Mouse (Mus musculus): ENCODE results near the gene Scarf2. TPM values are rescaled to one million over a fixed set of nuclear protein-coding genes. Genes with fewer than 3 reads are reported as not detected.

Scarf2 gene
- polyA plus RNA-seq (2015; fragmentation: Nextera tagmentation; extraction: Ambion mirVana), result 4.4 and 5.7 TPM in 2 replicates

DNA sequence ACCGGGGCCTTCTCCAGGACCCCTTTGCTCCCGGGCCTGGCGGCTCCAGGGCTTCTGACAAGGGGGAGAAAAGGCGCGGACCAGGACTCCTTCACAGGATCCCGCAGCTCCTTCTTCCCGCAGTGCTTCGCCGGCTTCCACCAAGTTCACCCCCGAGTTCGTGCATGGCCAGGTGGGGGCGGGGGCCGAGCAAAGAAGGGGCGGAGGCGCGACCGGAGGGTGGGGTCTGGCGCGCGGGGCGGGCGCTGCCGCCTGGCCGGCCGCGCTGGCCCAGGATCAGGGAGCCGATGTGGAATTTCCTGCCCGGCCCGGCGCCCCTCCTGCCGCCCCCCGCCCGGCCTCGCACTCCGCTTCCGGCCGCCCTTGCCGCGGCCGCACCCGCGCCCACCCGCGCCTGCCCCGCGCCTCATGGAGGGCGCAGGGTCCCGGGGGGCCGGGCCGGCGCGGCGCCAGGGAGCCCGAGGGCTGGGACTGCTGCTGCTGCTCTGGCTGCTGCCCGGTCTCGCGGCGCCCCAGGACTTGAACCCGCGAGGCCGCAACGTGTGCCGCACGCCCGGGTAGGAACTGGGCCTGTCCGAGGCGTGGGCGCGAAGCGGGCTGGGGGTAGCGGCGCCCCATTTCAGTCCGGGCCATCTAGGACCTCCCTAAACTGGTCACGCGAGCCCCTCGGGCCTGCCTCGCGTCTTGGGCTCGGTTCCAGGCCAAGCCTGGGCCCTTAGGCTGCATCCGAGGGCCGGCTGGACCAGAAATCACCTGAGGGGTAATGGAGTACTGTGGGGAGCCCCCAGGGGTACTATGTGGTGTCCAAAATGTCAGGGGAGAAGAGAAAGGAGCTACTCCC is at the start of gene Scarf2:
TSS of gene Scarf2 (plus strand) at position 312 of the 841 bp plus-strand sequence.
- Histone ChIP-seq H3K36me3 (ENCODE audit: control insufficient read depth, insufficient read depth, low read length) (no peaks in the 10 kb centered on the region), H3K9ac (ENCODE audit: low read depth, low read length) (peak within 1 kb of the TSS; percentile 85), H3K27me3 (replicated peaks; ENCODE audit: control insufficient read depth, insufficient read depth, low read length) (peaks cover 26% of the 10 kb centered on the region), H3K4me1 (ENCODE audit: control insufficient read depth, insufficient read depth, low read length) (peaks cover 34% of the 10 kb centered on the region), H3K4me3 (ENCODE audit: low read length) (peak within 1 kb of the TSS; percentile 71), H3K9me3 (ENCODE audit: control insufficient read depth, low read length) (no peaks in the 10 kb centered on the region), H3K27ac (ENCODE audit: low read length) (peak within 1 kb of the TSS; percentile 94), H3K4me2 (ENCODE audit: low read depth, low read length) (peak within 1 kb of the TSS; percentile 89)
- ATAC-seq, result peak; percentile 64
- 2% methylated on average over 74 of the region's 81 CpGs for WGBS

DNA sequence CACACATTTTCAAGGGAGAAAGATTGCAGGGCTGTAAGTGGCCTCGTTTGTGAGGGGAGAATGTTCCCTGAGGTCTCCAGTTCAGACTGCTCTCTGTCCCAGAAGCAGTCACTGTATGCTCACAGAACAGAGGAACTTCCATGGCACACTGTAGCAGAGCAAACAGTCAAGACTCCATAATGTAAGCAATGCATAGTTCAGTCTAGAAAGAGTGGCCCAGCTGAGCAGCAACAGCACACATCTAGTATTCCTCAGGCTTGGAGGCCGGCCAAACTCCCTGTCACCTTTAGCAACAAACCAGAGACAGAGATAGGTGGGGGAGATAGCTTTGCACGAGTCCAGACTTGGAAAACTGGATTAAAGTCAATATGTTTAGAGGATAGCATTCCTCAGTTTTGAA is 44.1 kb upstream of the Scarf2 start:
- ATAC-seq, result peak; percentile 83
- WGBS, result 13% methylated on average over 3 of the region's 3 CpGs
- H3K36me3 ChIP-seq (ENCODE audit: control insufficient read depth, insufficient read depth, low read length), result no peaks in the 10 kb centered on the region
- H3K27me3 ChIP-seq (replicated peaks; ENCODE audit: control insufficient read depth, insufficient read depth, low read length), result no peaks in the 10 kb centered on the region
- peak overlapping the region; percentile 33 for H3K27ac ChIP-seq (ENCODE audit: low read length)
- no peak overlapping the region for H3K4me2 ChIP-seq (ENCODE audit: low read depth, low read length)
- no peak overlapping the region for H3K4me3 ChIP-seq (ENCODE audit: low read length)
- H3K9me3 ChIP-seq (ENCODE audit: control insufficient read depth, low read length), result no peaks in the 10 kb centered on the region
- no peaks in the 10 kb centered on the region for H3K4me1 ChIP-seq (ENCODE audit: control insufficient read depth, insufficient read depth, low read length)
- no peak overlapping the region for H3K9ac ChIP-seq (ENCODE audit: low read depth, low read length)

DNA sequence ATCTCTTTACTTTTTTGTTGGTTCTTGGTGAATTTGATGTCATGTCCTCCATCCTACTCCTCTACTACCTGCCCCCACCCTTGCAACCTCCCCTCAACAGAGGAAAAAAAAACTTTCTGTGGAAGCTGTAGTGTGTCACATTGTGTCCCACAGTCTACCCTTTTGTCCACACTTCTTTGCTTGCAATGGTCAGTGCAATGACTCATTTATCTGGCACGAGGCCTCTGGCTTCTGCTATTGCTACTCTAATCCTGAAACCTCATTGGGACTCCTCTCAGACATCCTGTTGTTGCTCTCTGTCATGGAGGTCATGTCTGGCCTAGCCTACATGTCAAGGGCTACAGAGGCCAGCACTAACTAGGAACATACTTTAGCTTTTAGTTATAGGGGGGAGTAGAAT is 43.4 kb upstream of the Scarf2 start:
- Histone ChIP-seq H3K4me2 (ENCODE audit: low read depth, low read length) (no peak overlapping the region), H3K9me3 (ENCODE audit: control insufficient read depth, low read length) (no peaks in the 10 kb centered on the region), H3K36me3 (ENCODE audit: control insufficient read depth, insufficient read depth, low read length) (no peaks in the 10 kb centered on the region), H3K27me3 (replicated peaks; ENCODE audit: control insufficient read depth, insufficient read depth, low read length) (no peaks in the 10 kb centered on the region), H3K27ac (ENCODE audit: low read length) (no peak overlapping the region; the same call in 1 of the 2 replicates), H3K4me3 (ENCODE audit: low read length) (no peak overlapping the region), H3K4me1 (ENCODE audit: control insufficient read depth, insufficient read depth, low read length) (peaks cover 1% of the 10 kb centered on the region; the same call in 1 of the 2 replicates), H3K9ac (ENCODE audit: low read depth, low read length) (no peak overlapping the region)
- 55% methylated on average over 1 of the region's 1 CpGs for WGBS
- no peak for ATAC-seq

GRCm38 (mm10) chr16:17757756-17758155 is 39.3 kb upstream of the Scarf2 start:
- Histone ChIP-seq H3K27me3 (replicated peaks; ENCODE audit: control insufficient read depth, insufficient read depth, low read length) (no peaks in the 10 kb centered on the region), H3K36me3 (ENCODE audit: control insufficient read depth, insufficient read depth, low read length) (no peaks in the 10 kb centered on the region), H3K4me1 (ENCODE audit: control insufficient read depth, insufficient read depth, low read length) (peaks cover 19% of the 10 kb centered on the region), H3K4me3 (ENCODE audit: low read length) (no peak overlapping the region), H3K4me2 (ENCODE audit: low read depth, low read length) (no peak overlapping the region), H3K9me3 (ENCODE audit: control insufficient read depth, low read length) (no peaks in the 10 kb centered on the region), H3K9ac (ENCODE audit: low read depth, low read length) (no peak overlapping the region), H3K27ac (ENCODE audit: low read length) (peak overlapping the region; percentile 16; the same call in 1 of the 2 replicates)
- ATAC-seq, result no peak
- 95% methylated on average over 1 of the region's 1 CpGs for WGBS

DNA sequence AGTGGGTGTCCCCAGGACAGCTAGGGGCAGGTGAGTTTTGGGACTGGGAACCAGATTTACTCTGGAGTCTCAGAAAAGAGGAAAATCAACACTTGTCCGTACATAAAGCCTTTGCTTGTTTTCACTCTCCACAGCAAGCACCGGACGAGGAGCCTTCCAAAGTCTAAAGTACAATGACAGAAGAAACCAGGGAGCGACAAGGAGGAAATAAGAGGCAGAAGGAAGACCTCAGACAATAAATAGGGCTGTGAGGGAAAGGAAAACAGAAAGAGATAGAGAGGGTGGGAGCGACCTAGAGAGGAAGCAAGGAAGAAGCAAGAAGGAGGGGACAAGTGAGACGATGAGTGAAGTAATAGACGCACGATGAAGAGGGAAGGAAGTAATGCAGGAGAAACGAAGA is 38.2 kb upstream of the Scarf2 start:
- Histone ChIP-seq H3K27me3 (replicated peaks; ENCODE audit: control insufficient read depth, insufficient read depth, low read length) (no peaks in the 10 kb centered on the region), H3K36me3 (ENCODE audit: control insufficient read depth, insufficient read depth, low read length) (no peaks in the 10 kb centered on the region), H3K4me2 (ENCODE audit: low read depth, low read length) (peak overlapping the region; percentile 94), H3K9me3 (ENCODE audit: control insufficient read depth, low read length) (no peaks in the 10 kb centered on the region), H3K4me1 (ENCODE audit: control insufficient read depth, insufficient read depth, low read length) (peaks cover 19% of the 10 kb centered on the region), H3K4me3 (ENCODE audit: low read length) (peak overlapping the region; percentile 73), H3K9ac (ENCODE audit: low read depth, low read length) (peak overlapping the region; percentile 93), H3K27ac (ENCODE audit: low read length) (peak overlapping the region; percentile 91)
- ATAC-seq, result peak; percentile 60
- 29% methylated on average over 9 of the region's 9 CpGs for WGBS

- H3K4me1 ChIP-seq (ENCODE audit: control insufficient read depth, insufficient read depth, low read length), result peaks cover 24% of the 10 kb centered on the region
- peak within 1 kb of the TSS; percentile 94 for H3K4me2 ChIP-seq (ENCODE audit: low read depth, low read length)
- H3K9me3 ChIP-seq (ENCODE audit: control insufficient read depth, low read length), result no peaks in the 10 kb centered on the region
- ATAC-seq, result peak; percentile 90
- peak within 1 kb of the TSS; percentile 91 for H3K27ac ChIP-seq (ENCODE audit: low read length)
- peak within 1 kb of the TSS; percentile 93 for H3K9ac ChIP-seq (ENCODE audit: low read depth, low read length)
- H3K36me3 ChIP-seq (ENCODE audit: control insufficient read depth, insufficient read depth, low read length), result no peaks in the 10 kb centered on the region
- WGBS, result 1% methylated on average over 28 of the region's 28 CpGs
- H3K27me3 ChIP-seq (replicated peaks; ENCODE audit: control insufficient read depth, insufficient read depth, low read length), result no peaks in the 10 kb centered on the region
- peak within 1 kb of the TSS; percentile 73 for H3K4me3 ChIP-seq (ENCODE audit: low read length)
These were observed 37.7 kb upstream of the Scarf2 start, which contains the start of gene Klhl22 for GRCm38 (mm10) chr16:17759344-17759773. Klhl22 (plus strand) TSS chr16:17759618.

DNA sequence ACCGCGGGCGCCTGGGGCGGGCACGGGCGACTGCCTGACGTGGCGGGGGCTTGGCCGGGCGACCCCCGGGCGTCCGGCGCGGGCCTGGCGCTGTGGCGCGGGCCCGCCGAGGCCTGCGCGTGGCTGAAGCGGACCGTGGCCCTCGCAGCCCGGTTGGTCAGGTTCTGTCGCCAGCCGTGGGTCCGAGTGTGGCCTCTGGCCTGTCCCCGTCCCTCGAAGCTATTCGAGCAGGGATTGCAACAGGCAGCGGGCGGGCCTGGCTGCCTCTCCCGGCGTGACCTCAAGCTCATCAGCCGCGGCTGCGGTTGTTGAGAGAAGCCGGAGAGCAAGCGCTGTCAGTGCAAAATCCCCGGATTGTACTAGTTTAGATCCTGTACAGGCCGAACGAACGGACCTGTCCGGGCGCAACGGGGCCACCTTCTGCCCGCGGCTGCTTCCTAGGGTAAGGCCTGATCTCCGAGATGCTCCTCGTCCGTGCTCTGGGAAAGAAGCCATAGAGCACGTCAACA is 37.2 kb upstream of the Scarf2 start:
- no peaks in the 10 kb centered on the region for H3K9me3 ChIP-seq (ENCODE audit: control insufficient read depth, low read length)
- H3K4me3 ChIP-seq (ENCODE audit: low read length), result peak overlapping the region; percentile 73
- peaks cover 24% of the 10 kb centered on the region for H3K4me1 ChIP-seq (ENCODE audit: control insufficient read depth, insufficient read depth, low read length)
- H3K4me2 ChIP-seq (ENCODE audit: low read depth, low read length), result peak overlapping the region; percentile 94
- ATAC-seq, result peak; percentile 32
- H3K36me3 ChIP-seq (ENCODE audit: control insufficient read depth, insufficient read depth, low read length), result no peaks in the 10 kb centered on the region
- H3K27me3 ChIP-seq (replicated peaks; ENCODE audit: control insufficient read depth, insufficient read depth, low read length), result no peaks in the 10 kb centered on the region
- WGBS, result under 1% methylated on average over 53 of the region's 54 CpGs
- H3K9ac ChIP-seq (ENCODE audit: low read depth, low read length), result peak overlapping the region; percentile 93
- peak overlapping the region; percentile 91 for H3K27ac ChIP-seq (ENCODE audit: low read length)

DNA sequence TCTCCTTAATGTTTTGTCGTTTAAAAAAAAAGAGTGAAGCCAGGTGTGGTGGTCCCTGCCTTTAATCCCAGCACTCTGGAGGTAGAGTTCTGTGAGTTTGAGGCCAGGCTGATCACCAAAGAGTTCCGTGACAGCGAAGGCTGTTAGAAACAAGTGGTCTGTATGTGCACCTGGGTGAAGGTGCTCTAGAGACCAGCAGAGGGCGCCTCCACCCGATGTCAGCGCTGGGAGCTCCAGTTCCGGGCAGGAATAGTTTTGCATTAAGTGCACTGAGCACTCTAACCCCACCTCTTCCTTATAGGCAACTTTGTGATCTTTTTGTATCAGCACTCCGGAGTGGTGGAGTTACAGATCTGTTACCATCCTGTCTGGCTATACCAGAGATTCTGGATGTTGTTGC is 36.4 kb upstream of the Scarf2 start:
- Histone ChIP-seq H3K27ac (ENCODE audit: low read length) (no peak overlapping the region), H3K4me1 (ENCODE audit: control insufficient read depth, insufficient read depth, low read length) (peaks cover 24% of the 10 kb centered on the region), H3K27me3 (replicated peaks; ENCODE audit: control insufficient read depth, insufficient read depth, low read length) (no peaks in the 10 kb centered on the region), H3K4me2 (ENCODE audit: low read depth, low read length) (peak overlapping the region; percentile 94), H3K4me3 (ENCODE audit: low read length) (peak overlapping the region; percentile 73), H3K36me3 (ENCODE audit: control insufficient read depth, insufficient read depth, low read length) (no peaks in the 10 kb centered on the region), H3K9ac (ENCODE audit: low read depth, low read length) (no peak overlapping the region), H3K9me3 (ENCODE audit: control insufficient read depth, low read length) (no peaks in the 10 kb centered on the region)
- 44% methylated on average over 8 of the region's 8 CpGs for WGBS
- no peak for ATAC-seq

- Histone ChIP-seq H3K4me3 (ENCODE audit: low read length) (no peak overlapping the region), H3K27ac (ENCODE audit: low read length) (no peak overlapping the region), H3K27me3 (replicated peaks; ENCODE audit: control insufficient read depth, insufficient read depth, low read length) (no peaks in the 10 kb centered on the region), H3K9ac (ENCODE audit: low read depth, low read length) (no peak overlapping the region), H3K4me1 (ENCODE audit: control insufficient read depth, insufficient read depth, low read length) (peaks cover 26% of the 10 kb centered on the region), H3K4me2 (ENCODE audit: low read depth, low read length) (peak overlapping the region; percentile 94; the same call in 1 of the 2 replicates), H3K36me3 (ENCODE audit: control insufficient read depth, insufficient read depth, low read length) (no peaks in the 10 kb centered on the region), H3K9me3 (ENCODE audit: control insufficient read depth, low read length) (no peaks in the 10 kb centered on the region)
- 42% methylated on average over 1 of the region's 1 CpGs for WGBS
- ATAC-seq, result no peak
These were observed 36.0 kb upstream of the Scarf2 start for GRCm38 (mm10) chr16:17761074-17761473.
